Mouse (Mus musculus) CD8-positive naive resting alpha-beta T cell, adult 57 days (primary cell): Measurements from ENCODE around the gene Olfr473. TPM values are rescaled to one million over a fixed set of nuclear protein-coding genes. Genes with fewer than 3 reads are reported as not detected.

Source experiments
- total RNA-seq: library from RNA; stranded (reverse); gene quantifications from one replicate; pipeline ENCODE4 v1.2.4, GENCODE M21; 2023

Gene Olfr473
- not detected for total RNA-seq

DNA sequence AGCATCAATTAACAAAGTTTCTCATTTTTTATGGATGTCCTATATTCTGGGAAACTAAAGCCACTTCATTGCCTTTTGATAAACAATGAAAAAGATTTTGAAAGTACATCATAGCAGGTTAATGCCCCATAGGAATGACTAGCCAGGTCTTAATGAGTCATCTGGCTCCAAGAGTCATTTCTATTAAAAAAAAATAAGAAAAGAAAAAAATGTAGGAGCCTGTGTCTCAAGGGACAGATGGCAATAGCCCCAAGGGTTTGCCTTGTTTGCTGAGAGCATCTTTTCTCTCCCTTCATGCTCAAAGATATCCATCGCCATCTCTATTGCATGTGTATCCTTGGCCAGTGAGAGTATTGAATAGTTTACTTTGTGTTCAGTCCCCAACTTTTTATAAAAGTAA, at the start of gene Olfr473:
Gene Olfr473, plus strand, starts transcription at position 301 of the 400 bp plus-strand sequence.

DNA sequence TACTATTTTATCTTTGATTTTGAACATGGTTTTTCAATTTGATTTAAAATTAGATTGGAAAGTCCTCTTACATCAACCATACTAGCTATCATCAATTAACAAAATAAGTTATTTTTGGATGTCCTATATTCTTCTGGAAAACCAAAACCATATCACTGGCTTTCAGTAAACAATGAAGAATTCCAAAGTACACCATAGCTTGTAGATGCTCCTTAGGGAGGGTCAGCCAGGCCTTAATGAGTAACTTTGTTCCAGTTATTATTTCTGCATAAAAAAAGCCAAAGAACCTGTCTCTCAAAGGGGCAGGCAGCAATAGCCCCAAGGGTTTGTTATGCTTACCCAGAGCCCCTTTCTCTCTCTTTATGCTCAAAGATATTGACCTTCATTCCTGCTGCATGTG, 32.6 kb upstream of the Olfr473 start, which contains the start of gene Olfr472:
Gene Olfr472, plus strand, starts transcription at position 301 of the 400 bp plus-strand sequence.

DNA sequence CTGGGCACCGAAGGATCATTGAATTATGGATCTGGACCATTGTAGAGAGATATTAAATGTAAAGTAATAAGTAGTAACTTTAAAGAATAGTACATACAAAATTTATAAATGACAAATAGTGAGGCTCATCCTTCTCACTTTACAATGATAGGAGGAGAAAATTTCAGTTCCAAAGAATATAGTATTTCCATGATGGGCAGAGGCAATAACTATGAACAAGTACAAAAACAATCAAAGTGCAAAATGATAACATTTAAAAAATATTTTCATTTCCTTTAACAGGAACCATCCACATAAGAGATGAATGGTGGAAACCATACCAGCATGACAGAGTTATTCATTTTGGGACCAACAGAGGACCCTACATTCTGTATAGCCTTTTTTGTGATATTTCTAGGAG, 24.1 kb downstream of the Olfr473 start, which contains the start of gene Olfr474:
Gene Olfr474, plus strand, starts transcription at position 301 of the 400 bp plus-strand sequence.

DNA sequence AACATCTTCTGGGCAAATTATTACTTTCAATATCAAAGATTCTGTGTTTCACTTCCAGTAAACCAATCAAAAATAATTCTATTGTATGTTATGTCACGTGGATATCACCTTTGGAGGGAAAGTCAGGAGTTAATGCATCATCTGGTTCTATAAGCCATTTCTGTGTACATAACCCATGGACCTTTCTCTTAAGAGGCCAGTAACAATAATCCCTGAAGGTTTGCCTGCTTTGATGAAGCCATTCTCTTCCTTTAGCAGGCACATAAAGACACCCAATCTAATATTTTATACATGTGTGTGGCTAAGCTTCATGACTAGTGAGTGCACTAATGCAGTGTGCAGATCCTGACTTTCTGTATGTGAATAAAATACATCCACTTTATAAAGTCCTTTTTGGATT, 34.3 kb downstream of the Olfr473 start, which contains the start of gene Olfr476:
Gene Olfr476, plus strand, starts transcription at position 301 of the 400 bp plus-strand sequence.

Other genes with a start within 250 kb of the Olfr473 start
- gene Cyb5r2, start 172.4 kb upstream of the Olfr473 start, total RNA-seq = not detected
- not detected for gene Ovch2, start 129.2 kb upstream of the Olfr473 start, total RNA-seq
- gene Olfr467, start 118.2 kb upstream of the Olfr473 start, total RNA-seq = not detected
- not detected for gene Olfr469, start 104.9 kb upstream of the Olfr473 start, total RNA-seq
- not detected for gene Olfr470, start 83.0 kb upstream of the Olfr473 start, total RNA-seq
- gene Olfr472, start 32.5 kb upstream of the Olfr473 start, total RNA-seq = 0.18 TPM
- gene Olfr474, start 24.2 kb downstream of the Olfr473 start, total RNA-seq = not detected
- gene Olfr476, start 34.4 kb downstream of the Olfr473 start, total RNA-seq = not detected
- gene Olfr477, start 56.2 kb downstream of the Olfr473 start, total RNA-seq = 0.18 TPM
- not detected for gene Olfr478, start 103.5 kb downstream of the Olfr473 start, total RNA-seq
- gene Olfr479, start 120.2 kb downstream of the Olfr473 start, total RNA-seq = not detected
- not detected for gene Olfr480, start 136.9 kb downstream of the Olfr473 start, total RNA-seq
- not detected for gene Olfr481, start 149.4 kb downstream of the Olfr473 start, total RNA-seq
- gene Olfr482, start 167.1 kb downstream of the Olfr473 start, total RNA-seq = 1.3 TPM
- gene Olfr483, start 170.4 kb downstream of the Olfr473 start, total RNA-seq = not detected
- gene Olfr484, start 197.0 kb downstream of the Olfr473 start, total RNA-seq = not detected
- not detected for gene Olfr485, start 229.4 kb downstream of the Olfr473 start, total RNA-seq
- gene Olfr486, start 242.3 kb downstream of the Olfr473 start, total RNA-seq = not detected